Mouse (Mus musculus): ENCODE data around the gene Gkn3. TPM values are rescaled to one million over a fixed set of nuclear protein-coding genes. Genes with fewer than 3 reads are reported as not detected.
A peak's percentile ranks its signal among the peaks of the same experiment; 100 is the strongest.

Gkn3 gene
- total and polyA plus RNA-seq, 2 experiments from 2014 or later, result 0.63 TPM; not detected in 1

DNA sequence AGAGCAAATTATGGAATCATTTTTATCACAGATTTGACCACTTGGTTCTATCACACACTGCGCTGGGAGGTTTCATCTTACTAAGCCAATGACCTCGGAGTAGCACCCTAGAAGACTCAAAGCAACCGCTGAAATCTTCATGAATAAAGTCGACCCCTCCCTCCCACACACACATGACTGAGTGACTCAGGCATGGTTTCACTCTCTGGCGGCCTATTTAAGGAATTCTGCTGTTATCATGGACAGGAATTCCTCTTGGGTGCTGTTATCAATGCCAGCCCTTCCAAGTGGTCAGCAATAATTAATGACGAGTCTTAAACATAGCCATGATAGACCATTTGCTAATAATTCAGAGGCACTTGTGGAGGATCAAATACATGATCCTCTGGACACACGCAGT lies 33.6 kb upstream of the Gkn3 start:
- Histone ChIP-seq H3K4me3 (ENCODE audit: low read length) (no peak overlapping the region), H3K4me1 (ENCODE audit: insufficient read depth, low read length) (no peaks in the 10 kb centered on the region), H3K27ac (no peak overlapping the region), H3K9me3 (ENCODE audit: low read length) (no peaks in the 10 kb centered on the region), H3K27me3 (ENCODE audit: insufficient read depth, low read length) (no peaks in the 10 kb centered on the region), H3K4me2 (ENCODE audit: low read depth, low read length) (no peak overlapping the region), H3K9ac (replicated peaks; ENCODE audit: low read length) (no peak overlapping the region), H3K36me3 (ENCODE audit: insufficient read depth, low read length) (no peaks in the 10 kb centered on the region)
- no peak for DNase-seq (ENCODE audit: low spot score)
- no peak for ATAC-seq
- 80% methylated on average over 7 of the region's 7 CpGs for WGBS
- no peak for TF ChIP-seq CTCF (IDR thresholded peaks at IDR 0.05; ENCODE audit: low read depth)

DNA sequence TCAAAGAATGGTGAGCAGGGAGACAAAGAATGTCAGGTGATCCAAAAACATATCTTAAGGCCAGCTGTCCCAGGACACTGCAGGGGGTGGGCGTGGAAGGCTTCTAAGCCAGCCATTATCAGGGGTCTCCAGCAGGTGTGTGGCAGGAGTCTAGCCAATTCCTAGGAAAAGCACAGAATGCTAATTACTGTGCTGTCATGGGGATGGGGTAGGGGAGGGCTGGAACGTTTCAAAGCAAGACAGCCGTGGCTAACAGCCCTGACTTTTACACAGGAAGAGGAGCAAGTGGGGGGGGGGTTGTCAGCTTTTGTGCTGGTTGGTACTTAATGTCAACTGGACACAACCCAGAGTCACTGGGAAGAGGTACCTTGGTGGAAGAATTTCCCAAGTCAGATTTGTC lies 23.3 kb upstream of the Gkn3 start:
- Histone ChIP-seq H3K4me3 (ENCODE audit: low read length) (no peak overlapping the region), H3K27me3 (ENCODE audit: insufficient read depth, low read length) (no peaks in the 10 kb centered on the region), H3K36me3 (ENCODE audit: insufficient read depth, low read length) (no peaks in the 10 kb centered on the region), H3K9ac (replicated peaks; ENCODE audit: low read length) (no peak overlapping the region), H3K9me3 (ENCODE audit: low read length) (no peaks in the 10 kb centered on the region), H3K4me2 (ENCODE audit: low read depth, low read length) (no peak overlapping the region), H3K27ac (no peak overlapping the region), H3K4me1 (ENCODE audit: insufficient read depth, low read length) (no peaks in the 10 kb centered on the region)
- no peak for ATAC-seq
- TF ChIP-seq CTCF (IDR thresholded peaks at IDR 0.05; ENCODE audit: low read depth), result no peak
- peak; percentile 15 for DNase-seq (ENCODE audit: low spot score)
- WGBS, result 17% methylated on average over 3 of the region's 3 CpGs

DNA sequence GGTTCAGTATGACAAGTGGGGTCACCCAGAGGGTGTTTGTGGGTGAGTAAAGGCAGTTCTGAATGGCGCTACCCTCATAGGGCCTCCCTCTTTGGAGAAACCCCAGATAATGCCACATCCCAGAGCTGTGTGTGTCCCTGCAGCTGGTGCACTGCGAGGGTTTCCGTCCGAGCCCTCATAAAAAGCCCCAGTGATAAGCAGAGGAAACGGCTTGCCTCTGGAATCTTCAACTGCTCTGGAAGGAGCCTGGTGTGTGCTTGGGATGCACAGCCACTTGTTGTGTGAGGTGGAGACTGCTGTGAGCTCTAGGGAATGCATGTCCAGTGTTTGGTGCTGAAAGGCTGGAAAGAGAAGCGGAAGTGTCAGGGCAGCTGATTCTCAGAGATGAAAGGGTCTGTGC lies 12.7 kb upstream of the Gkn3 start:
- H3K27ac ChIP-seq, result no peak overlapping the region
- 83% methylated on average over 6 of the region's 6 CpGs for WGBS
- H3K36me3 ChIP-seq (ENCODE audit: insufficient read depth, low read length), result no peaks in the 10 kb centered on the region
- H3K4me1 ChIP-seq (ENCODE audit: insufficient read depth, low read length), result no peaks in the 10 kb centered on the region
- no peaks in the 10 kb centered on the region for H3K9me3 ChIP-seq (ENCODE audit: low read length)
- no peak for TF ChIP-seq CTCF (IDR thresholded peaks at IDR 0.05; ENCODE audit: low read depth)
- H3K4me2 ChIP-seq (ENCODE audit: low read depth, low read length), result no peak overlapping the region
- DNase-seq (ENCODE audit: low spot score), result no peak
- ATAC-seq, result no peak
- no peak overlapping the region for H3K9ac ChIP-seq (replicated peaks; ENCODE audit: low read length)
- no peak overlapping the region for H3K4me3 ChIP-seq (ENCODE audit: low read length)
- H3K27me3 ChIP-seq (ENCODE audit: insufficient read depth, low read length), result no peaks in the 10 kb centered on the region

DNA sequence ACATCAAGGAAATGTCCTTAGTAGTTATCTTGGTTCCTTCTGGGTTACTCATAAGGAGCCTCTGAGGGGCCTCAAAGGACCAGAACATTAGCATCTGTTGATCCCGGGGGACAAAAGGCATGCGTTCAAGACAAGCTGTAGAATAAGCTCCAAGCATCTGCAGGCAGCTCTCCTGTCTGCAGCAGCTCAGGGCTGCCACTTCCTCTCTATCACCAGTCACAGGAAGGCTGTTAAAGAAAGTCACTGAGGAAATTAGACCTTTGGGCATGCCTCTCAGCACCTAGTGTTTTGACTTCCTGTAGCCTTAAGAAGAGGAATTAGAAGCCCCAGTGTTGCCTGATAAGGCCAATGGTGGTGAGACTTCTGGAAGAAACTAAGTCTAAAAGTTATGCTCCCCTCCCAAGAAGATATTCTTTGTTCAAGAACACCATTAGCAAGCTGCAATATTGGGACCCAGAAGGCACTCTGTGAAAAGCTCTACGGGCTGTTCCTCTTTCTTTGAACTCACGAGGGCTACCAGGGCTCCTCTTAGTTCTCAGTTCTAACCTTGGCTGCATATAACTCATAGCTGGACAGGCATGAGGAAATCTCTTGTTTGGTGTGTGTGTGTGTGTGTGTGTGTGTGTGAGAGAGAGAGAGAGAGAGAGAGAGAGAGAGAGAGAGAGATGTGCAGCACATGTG lies 11.3 kb upstream of the Gkn3 start:
- ATAC-seq (no peak), DNase-seq (ENCODE audit: low spot score) (no peak)
- Histone ChIP-seq H3K4me3 (ENCODE audit: low read length) (no peak overlapping the region), H3K9ac (replicated peaks; ENCODE audit: low read length) (no peak overlapping the region), H3K4me1 (ENCODE audit: insufficient read depth, low read length) (no peaks in the 10 kb centered on the region), H3K27ac (no peak overlapping the region), H3K4me2 (ENCODE audit: low read depth, low read length) (no peak overlapping the region), H3K27me3 (ENCODE audit: insufficient read depth, low read length) (no peaks in the 10 kb centered on the region), H3K9me3 (ENCODE audit: low read length) (no peaks in the 10 kb centered on the region), H3K36me3 (ENCODE audit: insufficient read depth, low read length) (no peaks in the 10 kb centered on the region)
- TF ChIP-seq CTCF (IDR thresholded peaks at IDR 0.05; ENCODE audit: low read depth), result no peak
- 70% methylated on average over 4 of the region's 4 CpGs for WGBS

DNA sequence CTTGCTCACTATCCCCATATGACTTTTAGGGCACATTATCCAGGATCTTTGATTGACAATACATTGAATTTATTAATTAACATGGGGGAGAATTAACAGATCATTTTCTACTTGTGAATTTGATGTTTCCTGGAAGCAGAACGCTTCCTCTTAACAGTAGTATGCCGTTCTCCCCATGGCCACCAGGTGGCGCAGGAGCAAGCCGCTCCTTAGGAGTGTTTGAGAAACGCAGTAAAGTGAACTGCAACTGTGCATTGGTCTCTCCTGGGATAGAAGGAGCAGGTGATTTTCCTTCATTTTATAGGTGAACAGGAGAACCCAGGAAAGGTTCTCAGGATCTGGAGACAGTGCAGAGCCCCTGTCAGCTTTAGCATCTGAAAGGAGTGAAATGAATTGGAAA lies 10.4 kb upstream of the Gkn3 start:
- Histone ChIP-seq H3K9ac (replicated peaks; ENCODE audit: low read length) (no peak overlapping the region), H3K27me3 (ENCODE audit: insufficient read depth, low read length) (no peaks in the 10 kb centered on the region), H3K27ac (no peak overlapping the region), H3K4me2 (ENCODE audit: low read depth, low read length) (no peak overlapping the region), H3K4me3 (ENCODE audit: low read length) (no peak overlapping the region), H3K9me3 (ENCODE audit: low read length) (no peaks in the 10 kb centered on the region), H3K36me3 (ENCODE audit: insufficient read depth, low read length) (no peaks in the 10 kb centered on the region), H3K4me1 (ENCODE audit: insufficient read depth, low read length) (no peaks in the 10 kb centered on the region)
- no peak for ATAC-seq
- WGBS, result 2% methylated on average over 5 of the region's 5 CpGs
- peak; percentile 90 for DNase-seq (ENCODE audit: low spot score)
- peak; percentile 96 for TF ChIP-seq CTCF (IDR thresholded peaks at IDR 0.05; ENCODE audit: low read depth)

DNA sequence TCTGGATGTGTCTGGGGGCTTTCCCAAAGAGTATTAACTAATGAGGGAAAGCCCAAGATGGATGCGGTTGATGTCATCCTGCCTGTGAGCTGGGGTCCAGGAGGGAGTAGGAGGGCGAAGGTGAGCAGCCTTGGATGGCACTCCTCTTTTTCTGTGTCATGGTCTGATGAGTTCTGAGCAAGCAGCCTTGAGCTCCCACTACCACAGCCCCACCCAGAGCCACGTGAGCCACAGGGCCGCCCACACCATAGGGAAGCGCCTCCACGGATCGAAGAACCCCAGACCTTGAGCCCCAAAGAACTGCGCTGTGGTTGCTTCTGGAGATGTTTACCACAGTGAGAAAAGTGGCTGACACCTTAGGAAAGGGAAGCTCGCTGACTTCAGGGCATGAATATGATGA lies 6.0 kb upstream of the Gkn3 start:
- Histone ChIP-seq H3K4me3 (ENCODE audit: low read length) (no peak overlapping the region), H3K4me2 (ENCODE audit: low read depth, low read length) (no peak overlapping the region), H3K9me3 (ENCODE audit: low read length) (no peaks in the 10 kb centered on the region), H3K27me3 (ENCODE audit: insufficient read depth, low read length) (no peaks in the 10 kb centered on the region), H3K27ac (no peak overlapping the region), H3K4me1 (ENCODE audit: insufficient read depth, low read length) (no peaks in the 10 kb centered on the region), H3K36me3 (ENCODE audit: insufficient read depth, low read length) (no peaks in the 10 kb centered on the region), H3K9ac (replicated peaks; ENCODE audit: low read length) (no peak overlapping the region)
- DNase-seq (ENCODE audit: low spot score) (no peak), ATAC-seq (no peak)
- no peak for TF ChIP-seq CTCF (IDR thresholded peaks at IDR 0.05; ENCODE audit: low read depth)
- WGBS, result 89% methylated on average over 9 of the region's 9 CpGs

DNA sequence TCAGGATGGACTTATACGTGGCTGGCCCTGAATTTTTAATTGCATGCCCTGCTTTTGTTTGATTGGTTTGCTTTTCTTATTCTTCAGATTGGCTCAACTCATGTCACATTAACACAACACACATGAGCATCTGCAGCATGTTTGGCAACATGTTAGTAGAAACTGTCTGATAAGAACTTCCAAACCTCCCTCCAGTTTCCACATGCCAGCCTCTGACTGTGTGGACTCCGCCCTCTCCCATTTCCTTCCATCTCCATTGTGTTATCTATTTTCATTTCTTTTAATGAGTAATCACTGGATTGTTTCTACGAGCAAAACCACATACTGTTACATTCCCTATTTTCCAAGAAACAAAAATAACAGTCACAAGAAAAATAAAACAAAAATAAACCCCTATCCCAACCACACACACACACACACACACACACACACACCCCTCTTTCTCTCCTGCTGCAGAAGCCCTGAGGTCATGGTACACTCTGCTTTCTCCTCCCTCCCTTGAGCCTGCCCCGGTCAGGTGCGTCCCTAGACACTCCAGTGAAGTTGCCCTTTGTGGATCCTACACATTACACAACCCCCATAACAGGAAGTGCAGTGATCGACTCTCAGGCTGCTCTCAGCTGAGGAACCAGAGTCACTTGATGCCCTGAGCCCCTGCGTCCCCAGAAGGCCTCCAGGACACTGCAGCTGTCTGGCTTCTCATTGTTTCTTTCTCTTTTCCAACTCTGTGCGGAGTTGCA lies 4.9 kb upstream of the Gkn3 start:
- no peaks in the 10 kb centered on the region for H3K27me3 ChIP-seq (ENCODE audit: insufficient read depth, low read length)
- 76% methylated on average over 8 of the region's 8 CpGs for WGBS
- no peak overlapping the region for H3K9ac ChIP-seq (replicated peaks; ENCODE audit: low read length)
- DNase-seq (ENCODE audit: low spot score) (no peak), ATAC-seq (no peak)
- no peak overlapping the region for H3K4me2 ChIP-seq (ENCODE audit: low read depth, low read length)
- H3K27ac ChIP-seq, result no peak overlapping the region
- no peak overlapping the region for H3K4me3 ChIP-seq (ENCODE audit: low read length)
- H3K4me1 ChIP-seq (ENCODE audit: insufficient read depth, low read length), result no peaks in the 10 kb centered on the region
- no peaks in the 10 kb centered on the region for H3K9me3 ChIP-seq (ENCODE audit: low read length)
- H3K36me3 ChIP-seq (ENCODE audit: insufficient read depth, low read length), result no peaks in the 10 kb centered on the region
- no peak for TF ChIP-seq CTCF (IDR thresholded peaks at IDR 0.05; ENCODE audit: low read depth)
